Mouse (Mus musculus) Muller cell, postnatal 12 days (primary cell): ENCODE measurements at regions not wholly inside any gene's neighbourhood (a gene's known extent, or its start where the extent isn't known, plus 50 kb on each side); places are given as distances from the start of the nearest gene placed in this dataset.
A peak's percentile ranks its signal among the peaks of the same experiment; 100 is the strongest.

ENCODE experiments used
- DNase-seq: peaks from one replicate; pipeline ENCODE4 v3.0.0-alpha.2; 2015; ENCODE audit errors: inconsistent ontology term

GRCm38 (mm10) chr7:94414351-94414750 lies 1334.7 kb downstream of the Fam181b start:
- DNase-seq: no peak

- DNase-seq: no peak
These were observed 1335.7 kb downstream of the Fam181b start for GRCm38 (mm10) chr7:94415319-94415718.

GRCm38 (mm10) chr7:94431470-94431869 lies 1351.8 kb downstream of the Fam181b start:
- peak; percentile 83 for DNase-seq
